Mouse (Mus musculus) heart, postnatal 0 days (tissue): Measurements from ENCODE around the gene Cdh5.

Experiments used
- CTCF ChIP-seq: IDR thresholded peaks from 2 replicates; pipeline ENCODE4 v1.5.1; 2016; ENCODE audit warnings: antibody characterized with exemption, control low read depth, low read depth
- EP300 ChIP-seq: IDR thresholded peaks from 2 replicates; pipeline ENCODE4 v1.6.1; 2016; ENCODE audit warnings: antibody characterized with exemption, low read depth

DNA sequence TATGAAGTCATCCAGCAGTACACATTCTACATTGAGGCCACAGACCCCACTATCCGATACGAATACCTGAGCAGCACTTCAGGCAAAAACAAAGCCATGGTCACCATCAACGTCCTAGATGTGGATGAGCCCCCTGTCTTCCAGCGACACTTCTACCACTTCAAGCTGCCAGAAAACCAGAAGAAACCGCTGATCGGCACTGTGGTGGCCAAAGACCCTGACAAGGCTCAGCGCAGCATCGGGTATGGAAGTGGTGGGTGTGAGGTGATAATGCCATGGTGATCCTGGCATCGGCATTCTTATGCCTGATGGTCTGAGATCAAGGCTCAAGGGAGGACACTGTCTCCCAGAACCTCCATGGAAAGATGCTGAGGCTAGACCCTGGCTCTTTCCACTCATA lies 29.5 kb downstream of the Cdh5 start:
- TF ChIP-seq CTCF (no peak), EP300 (no peak)
